Mouse (Mus musculus) heart, embryonic 10.5 days (tissue): ENCODE measurements around the gene Anapc15. TPM values are rescaled to one million over a fixed set of nuclear protein-coding genes. Genes with fewer than 3 reads are reported as not detected.
A peak's percentile ranks its signal among the peaks of the same experiment; 100 is the strongest.

Experiments used
- DNase-seq: peaks from one replicate; pipeline ENCODE4 v3.0.0-alpha.2; 2017; ENCODE audit warnings: low spot score
- H3K27ac ChIP-seq: fragments of 300-500 bp; sonication (generic); 2 replicates; pipeline ENCODE4 v1.5.1; 2016; ENCODE audit warnings: mild to moderate bottlenecking
- H3K27me3 ChIP-seq: fragments of 300-500 bp; sonication (generic); 2 replicates; pipeline ENCODE4 v1.6.1; 2016; ENCODE audit warnings: mild to moderate bottlenecking; ENCODE audit not compliant: poor library complexity, insufficient read depth, severe bottlenecking
- H3K36me3 ChIP-seq: fragments of 300-500 bp; sonication (generic); 2 replicates; pipeline ENCODE4 v1.6.1; 2016; ENCODE audit warnings: mild to moderate bottlenecking, moderate library complexity
- H3K4me1 ChIP-seq: fragments of 300-500 bp; sonication (generic); 2 replicates; pipeline ENCODE4 v1.6.1; 2016; ENCODE audit warnings: mild to moderate bottlenecking
- H3K4me3 ChIP-seq: fragments of 300-500 bp; sonication (generic); 2 replicates; pipeline ENCODE4 v1.5.1; 2016; ENCODE audit warnings: mild to moderate bottlenecking, moderate library complexity
- H3K9me3 ChIP-seq: fragments of 300-500 bp; sonication (generic); 2 replicates; pipeline ENCODE4 v1.6.1; 2016; ENCODE audit warnings: mild to moderate bottlenecking, moderate library complexity
- WGBS: fragments of 180-500 bp; shearing (Covaris S2); methylation state at CpG from one replicate; pipeline ENCODE4 v1.1.7; 2016; 5-methylcytosine and 5-hydroxymethylcytosine counted together
- polyA plus RNA-seq: library from polyadenylated mRNA; unstranded; fragments of >200 nt; fragmentation: Nextera tagmentation; extraction: Ambion mirVana; gene quantifications from 2 replicates; pipeline ENCODE4 v1.2.1, GENCODE M21; 2016

Anapc15 gene
- 83.0 and 94.3 TPM in 2 replicates for polyA plus RNA-seq

DNA sequence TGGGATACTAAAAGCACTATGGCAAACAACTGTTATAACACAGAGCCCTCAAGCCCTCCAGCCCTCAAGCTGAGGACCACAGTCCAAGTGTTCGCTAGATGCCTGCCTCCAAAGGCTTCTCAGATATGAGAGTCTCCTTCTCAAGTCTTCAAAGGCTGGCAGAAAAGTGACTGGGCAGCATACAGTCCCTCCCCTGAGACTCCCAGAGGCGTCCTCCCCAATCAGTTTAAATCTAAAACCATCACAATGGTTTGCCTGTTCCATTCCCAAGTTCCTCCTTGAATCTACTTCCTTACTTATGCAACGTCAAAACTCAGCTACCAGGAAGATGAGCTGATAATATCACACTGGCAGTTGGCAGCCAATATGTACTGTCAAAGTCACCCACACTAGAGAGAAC is at the start of gene Anapc15:
Anapc15 (plus strand) TSS at position 301 of the 400 bp plus-strand sequence.
- Histone ChIP-seq H3K27me3 (no peaks in the 10 kb centered on the region), H3K4me1 (0 out of 2 replicates have a peak, but pooled peaks cover 5% of the 10 kb centered on the region), H3K27ac (no peak within 1 kb of the TSS), H3K4me3 (no peak within 1 kb of the TSS), H3K36me3 (no peaks in the 10 kb centered on the region), H3K9me3 (no peaks in the 10 kb centered on the region)
- WGBS = 60% methylated on average over 3 of the region's 3 CpGs
- DNase-seq = no peak

GRCm38 (mm10) chr7:101817861-101818401 is 45.6 kb upstream of the Anapc15 start, which contains the start of gene Phox2a:
Gene Phox2a, plus strand, starts transcription at chr7:101818313.
- no peak within 1 kb of the TSS; the same call in 1 of the 2 replicates for H3K27ac ChIP-seq

GRCm38 (mm10) chr7:101820295-101821030 is 43.1 kb upstream of the Anapc15 start:
- DNase-seq = no peak
- Histone ChIP-seq H3K9me3 (no peaks in the 10 kb centered on the region), H3K36me3 (peaks cover 24% of the 10 kb centered on the region), H3K27ac (peak overlapping the region; percentile 90), H3K4me3 (peak overlapping the region; percentile 69), H3K27me3 (peaks cover 74% of the 10 kb centered on the region), H3K4me1 (peaks cover 44% of the 10 kb centered on the region)
- WGBS = 1% methylated on average over 35 of the region's 35 CpGs

More at GRCm38 (mm10) chr7:101817861-101818401, 45.6 kb upstream of the Anapc15 start, which contains the start of gene Phox2a:
- Histone ChIP-seq H3K4me3 (peak within 1 kb of the TSS; percentile 53), H3K36me3 (no peaks in the 10 kb centered on the region), H3K27me3 (peaks cover 72% of the 10 kb centered on the region), H3K9me3 (no peaks in the 10 kb centered on the region), H3K4me1 (peaks cover 37% of the 10 kb centered on the region)
- under 1% methylated on average over 43 of the region's 45 CpGs for WGBS
- DNase-seq = no peak

DNA sequence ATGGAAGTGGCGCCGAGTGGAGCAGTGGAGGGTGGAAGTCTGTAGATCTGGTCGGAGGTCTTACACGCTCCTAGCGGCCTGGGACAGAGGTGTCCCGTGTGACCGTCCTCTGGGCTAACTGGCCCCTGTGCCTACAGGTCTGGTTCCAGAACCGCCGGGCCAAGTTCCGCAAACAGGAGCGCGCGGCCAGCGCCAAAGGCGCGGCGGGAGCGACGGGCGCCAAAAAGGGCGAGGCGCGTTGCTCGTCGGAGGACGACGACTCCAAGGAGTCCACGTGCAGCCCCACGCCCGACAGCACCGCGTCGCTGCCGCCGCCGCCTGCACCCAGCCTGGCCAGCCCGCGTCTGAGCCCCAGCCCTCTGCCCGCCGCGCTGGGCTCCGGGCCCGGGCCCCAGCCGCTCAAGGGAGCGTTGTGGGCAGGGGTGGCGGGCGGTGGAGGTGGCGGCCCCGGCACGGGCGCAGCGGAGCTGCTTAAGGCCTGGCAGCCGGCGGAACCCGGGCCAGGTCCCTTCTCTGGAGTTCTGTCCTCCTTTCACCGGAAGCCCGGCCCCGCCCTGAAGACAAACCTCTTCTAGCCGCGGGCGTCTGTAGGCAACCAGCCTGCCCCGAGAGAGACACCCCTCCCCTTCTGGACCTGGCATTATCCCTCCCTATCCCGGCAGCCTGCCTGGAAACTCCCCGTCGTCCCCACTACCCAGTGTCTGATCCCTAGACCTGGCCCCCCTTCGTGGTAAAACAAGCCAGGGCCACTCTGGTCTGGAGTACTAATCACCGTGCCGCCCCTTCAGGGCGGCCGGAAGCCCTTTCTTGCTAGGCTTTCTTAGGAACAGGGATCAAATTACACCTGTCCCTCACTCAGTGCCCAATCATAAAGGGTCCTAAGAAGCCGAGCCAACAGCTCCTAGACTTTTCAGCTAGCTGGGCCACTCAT is 41.7 kb upstream of the Anapc15 start:
- Histone ChIP-seq H3K36me3 (peaks cover 38% of the 10 kb centered on the region), H3K4me1 (peaks cover 44% of the 10 kb centered on the region), H3K4me3 (peak overlapping the region; percentile 69), H3K27me3 (peaks cover 61% of the 10 kb centered on the region), H3K9me3 (no peaks in the 10 kb centered on the region), H3K27ac (peak overlapping the region; percentile 90)
- WGBS = under 1% methylated on average over 71 of the region's 71 CpGs
- peak; percentile 89 for DNase-seq

DNA sequence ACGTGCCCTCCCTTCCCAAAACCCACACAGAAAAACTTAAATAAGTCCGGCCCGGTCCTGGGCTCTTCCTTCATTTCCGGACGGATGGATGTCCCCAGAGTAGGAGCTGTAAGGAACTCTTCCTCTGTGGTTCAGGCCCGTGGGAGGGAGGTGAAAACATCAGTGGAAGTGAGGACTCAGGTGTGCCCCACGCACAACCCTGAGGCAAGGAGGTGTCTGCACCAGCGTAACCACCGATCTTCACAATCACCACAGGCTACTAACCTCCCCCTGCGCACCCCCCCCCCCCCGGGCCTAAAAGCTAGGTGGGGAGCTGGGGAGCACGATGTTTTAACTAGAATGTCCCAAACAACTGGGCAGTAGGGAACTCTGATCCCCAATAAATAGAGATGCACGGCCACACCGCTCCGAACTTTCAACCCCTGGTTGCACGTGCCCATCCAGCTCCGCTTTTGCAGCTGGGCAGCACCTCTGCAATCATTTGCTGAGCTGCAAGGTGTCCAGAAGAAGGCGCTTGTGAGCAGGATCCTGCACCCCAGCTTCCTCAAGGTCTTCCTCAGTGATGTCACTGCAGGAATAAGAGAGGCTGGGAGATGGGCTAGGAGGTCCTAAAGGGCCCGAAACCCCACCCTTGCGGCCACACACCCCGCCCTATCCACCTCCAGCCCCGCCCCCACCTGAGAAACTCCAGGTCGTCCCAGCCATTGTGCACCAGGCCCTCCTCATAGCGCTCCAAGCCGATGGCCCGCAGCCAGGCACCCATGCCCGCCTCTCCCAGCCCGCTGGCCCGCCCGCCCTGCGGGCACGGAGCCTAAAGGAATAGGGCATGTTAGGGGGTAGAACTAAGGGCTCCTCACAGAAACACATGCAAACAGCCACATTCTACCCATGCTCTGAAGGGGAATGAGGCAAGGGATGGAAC is 40.4 kb upstream of the Anapc15 start:
- no peak for DNase-seq
- Histone ChIP-seq H3K4me3 (no peak overlapping the region), H3K36me3 (peaks cover 51% of the 10 kb centered on the region), H3K27me3 (peaks cover 48% of the 10 kb centered on the region), H3K9me3 (no peaks in the 10 kb centered on the region), H3K4me1 (peaks cover 38% of the 10 kb centered on the region), H3K27ac (no peak overlapping the region)
- 37% methylated on average over 32 of the region's 32 CpGs for WGBS

DNA sequence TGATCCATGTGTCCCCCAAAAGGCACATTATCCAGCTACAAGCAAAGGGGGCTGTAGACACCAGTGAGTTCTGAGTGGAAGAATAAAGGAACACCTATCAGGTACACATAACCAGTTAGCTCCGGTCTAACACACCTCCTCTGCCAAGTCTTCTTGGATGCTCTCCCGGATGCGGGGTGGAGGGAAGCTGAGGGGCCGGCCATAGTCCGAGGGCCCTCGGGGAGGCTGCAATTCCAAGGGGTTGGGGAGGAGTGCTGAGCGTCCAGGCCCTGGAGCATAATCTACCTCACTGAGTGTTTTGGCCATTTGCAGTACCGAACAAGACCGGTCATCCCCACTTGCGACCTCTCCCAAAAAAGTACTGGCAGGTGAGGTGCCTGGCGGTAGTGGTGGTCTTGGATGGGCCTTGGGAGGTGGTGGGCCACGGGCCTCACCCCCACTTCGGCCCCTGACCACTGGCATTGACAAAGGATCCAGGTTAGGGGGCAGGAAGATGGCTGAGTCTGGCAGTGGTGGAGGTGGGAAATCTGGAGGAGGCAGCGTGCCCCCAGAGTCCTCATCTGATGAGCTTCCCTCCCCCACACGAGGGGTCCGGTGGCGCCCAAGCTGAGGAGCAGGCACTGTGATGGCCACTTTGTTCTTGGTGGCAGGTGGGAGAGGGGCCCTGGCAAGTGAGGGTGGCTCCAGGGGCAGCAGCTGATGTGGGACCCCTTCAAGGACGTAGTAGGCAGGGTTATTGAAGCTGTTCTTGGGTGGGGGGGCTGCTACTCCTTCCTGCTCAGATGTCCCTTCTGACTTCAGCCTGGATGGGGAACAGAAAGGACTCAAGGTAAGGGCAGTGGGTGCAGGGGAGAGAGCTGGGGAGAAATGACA is 39.5 kb upstream of the Anapc15 start:
- no peaks in the 10 kb centered on the region for H3K9me3 ChIP-seq
- peaks cover 33% of the 10 kb centered on the region for H3K4me1 ChIP-seq
- peak overlapping the region; percentile 22; the same call in 1 of the 2 replicates for H3K27ac ChIP-seq
- peaks cover 39% of the 10 kb centered on the region for H3K27me3 ChIP-seq
- H3K36me3 ChIP-seq = peaks cover 60% of the 10 kb centered on the region
- H3K4me3 ChIP-seq = no peak overlapping the region
- no peak for DNase-seq
- 86% methylated on average over 18 of the region's 18 CpGs for WGBS

- DNase-seq = no peak
- Histone ChIP-seq H3K36me3 (peaks cover 90% of the 10 kb centered on the region), H3K27ac (no peak overlapping the region), H3K27me3 (no peaks in the 10 kb centered on the region), H3K9me3 (no peaks in the 10 kb centered on the region), H3K4me1 (peaks cover 24% of the 10 kb centered on the region), H3K4me3 (no peak overlapping the region)
- WGBS = 91% methylated on average over 3 of the region's 3 CpGs
Observed at GRCm38 (mm10) chr7:101830373-101830772, 33.1 kb upstream of the Anapc15 start.

DNA sequence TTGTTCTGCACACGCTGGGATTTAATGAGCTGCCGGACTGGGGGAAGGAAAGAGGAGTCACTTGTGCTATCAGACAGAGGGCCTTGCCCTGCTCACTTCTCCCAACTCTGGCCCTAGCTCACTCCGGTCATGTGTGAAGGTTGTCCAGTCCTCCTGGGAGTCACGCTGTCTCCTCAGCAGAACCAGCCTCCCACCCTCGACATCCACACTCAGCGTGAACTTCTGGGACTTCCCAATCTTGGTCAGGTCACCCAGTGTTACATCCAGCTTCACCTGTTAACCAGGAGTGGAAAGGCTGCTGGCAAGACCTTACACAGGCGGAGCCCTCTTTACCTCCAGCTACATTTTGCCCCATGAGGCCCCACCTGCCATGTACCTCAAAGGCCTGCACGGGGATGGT is 32.1 kb upstream of the Anapc15 start:
- 91% methylated on average over 8 of the region's 8 CpGs for WGBS
- H3K36me3 ChIP-seq = peaks cover 79% of the 10 kb centered on the region
- no peaks in the 10 kb centered on the region for H3K27me3 ChIP-seq
- H3K27ac ChIP-seq = no peak overlapping the region
- no peak overlapping the region for H3K4me3 ChIP-seq
- no peak for DNase-seq
- peaks cover 27% of the 10 kb centered on the region for H3K4me1 ChIP-seq
- H3K9me3 ChIP-seq = no peaks in the 10 kb centered on the region

- Histone ChIP-seq H3K27me3 (no peaks in the 10 kb centered on the region), H3K4me1 (peaks cover 27% of the 10 kb centered on the region), H3K36me3 (peaks cover 70% of the 10 kb centered on the region), H3K4me3 (no peak overlapping the region), H3K27ac (no peak overlapping the region), H3K9me3 (no peaks in the 10 kb centered on the region)
- WGBS = 87% methylated on average over 4 of the region's 4 CpGs
- no peak for DNase-seq
Observed at GRCm38 (mm10) chr7:101832372-101832771, 31.1 kb upstream of the Anapc15 start.

GRCm38 (mm10) chr7:101833352-101833751 is 30.2 kb upstream of the Anapc15 start:
- Histone ChIP-seq H3K27ac (0 out of 2 replicates have a peak overlapping the region, but pooled peaks have one; percentile 62), H3K27me3 (no peaks in the 10 kb centered on the region), H3K36me3 (peaks cover 60% of the 10 kb centered on the region), H3K4me1 (peaks cover 29% of the 10 kb centered on the region), H3K9me3 (no peaks in the 10 kb centered on the region), H3K4me3 (no peak overlapping the region)
- WGBS = 71% methylated on average over 5 of the region's 5 CpGs
- DNase-seq = no peak

DNA sequence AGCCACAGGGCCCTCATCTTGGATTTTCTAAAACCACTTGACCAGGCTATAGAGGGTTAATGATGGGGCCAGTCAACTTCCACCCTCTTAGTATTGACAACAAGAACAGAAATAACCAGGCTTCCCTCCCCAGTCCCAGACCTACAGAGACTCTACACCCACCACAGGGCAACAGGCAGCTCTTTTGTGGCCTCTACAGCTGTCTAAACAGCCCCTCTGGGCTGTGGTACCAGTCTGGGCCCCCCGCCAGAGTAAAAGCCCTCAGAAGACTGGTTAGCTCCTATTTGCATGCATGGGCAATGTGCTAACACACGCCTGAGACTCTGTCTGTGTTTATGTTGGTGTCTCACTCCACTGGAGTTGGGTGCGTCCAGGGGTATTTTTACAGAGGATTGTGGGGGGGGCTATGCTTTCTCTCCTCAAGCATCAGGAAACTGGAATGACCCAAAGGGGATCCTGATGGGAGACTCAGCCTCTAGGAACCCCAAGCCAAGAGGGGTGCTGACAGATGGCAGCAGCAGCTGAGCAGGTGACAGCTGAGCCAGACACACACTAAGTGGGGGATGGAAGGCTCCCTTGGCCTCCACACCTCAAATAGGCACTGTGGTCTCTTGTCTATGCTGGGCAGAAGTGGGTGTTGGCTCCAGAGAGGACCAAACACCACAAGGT is 29.5 kb upstream of the Anapc15 start:
- 53% methylated on average over 3 of the region's 3 CpGs for WGBS
- peaks cover 53% of the 10 kb centered on the region for H3K36me3 ChIP-seq
- H3K9me3 ChIP-seq = no peaks in the 10 kb centered on the region
- peaks cover 36% of the 10 kb centered on the region for H3K4me1 ChIP-seq
- no peak for DNase-seq
- peak overlapping the region; percentile 62 for H3K27ac ChIP-seq
- no peaks in the 10 kb centered on the region for H3K27me3 ChIP-seq
- H3K4me3 ChIP-seq = peak overlapping the region; percentile 97
